Mouse (Mus musculus) stomach, embryonic 14.5 days (tissue): ENCODE data around the gene Btbd11. TPM values are rescaled to one million over a fixed set of nuclear protein-coding genes. Genes with fewer than 3 reads are reported as not detected.

Source experiments
- ATAC-seq: fragments of 200-750 bp; cut with Nextera tagmentation; 2 replicates; pipeline ENCODE4 v1.8.0; 2017; ENCODE audit warnings: low read depth, moderate TSS enrichment; ENCODE audit not compliant: insufficient number of reproducible peaks, insufficient read depth, low FRiP score
- H3K27ac ChIP-seq: fragments of 300-500 bp; sonication (generic); 2 replicates; pipeline ENCODE4 v1.5.1; 2014; ENCODE audit warnings: mild to moderate bottlenecking, low read length, moderate library complexity, mixed read lengths
- H3K27me3 ChIP-seq: fragments of 300-500 bp; sonication (generic); 2 replicates; pipeline ENCODE4 v1.6.1; 2014; ENCODE audit warnings: low read length, control low read depth, mixed read lengths; ENCODE audit not compliant: control insufficient read depth, insufficient read depth
- H3K36me3 ChIP-seq: fragments of 300-500 bp; sonication (generic); 2 replicates; pipeline ENCODE4 v1.6.1; 2014; ENCODE audit warnings: mild to moderate bottlenecking, control low read depth, low read length, moderate library complexity, mixed read lengths; ENCODE audit not compliant: control insufficient read depth, insufficient read depth
- H3K4me1 ChIP-seq: fragments of 300-500 bp; sonication (generic); 2 replicates; pipeline ENCODE4 v1.6.1; 2014; ENCODE audit warnings: low read length, control low read depth, mixed read lengths; ENCODE audit not compliant: control insufficient read depth, insufficient read depth
- H3K4me2 ChIP-seq: fragments of 300-500 bp; sonication (generic); replicated peaks from 2 replicates; pipeline ENCODE4 v1.6.1; 2014; ENCODE audit warnings: low read depth, low read length, control low read depth
- H3K4me3 ChIP-seq: fragments of 300-500 bp; sonication (generic); 2 replicates; pipeline ENCODE4 v1.5.1; 2014; ENCODE audit warnings: low read depth, low read length, control low read depth
- H3K9ac ChIP-seq: fragments of 300-500 bp; sonication (generic); replicated peaks from 2 replicates; pipeline ENCODE4 v1.6.1; 2014; ENCODE audit warnings: low read depth, mild to moderate bottlenecking, control low read depth, low read length, moderate library complexity, mixed read lengths
- H3K9me3 ChIP-seq: fragments of 300-500 bp; sonication (generic); 2 replicates; pipeline ENCODE4 v1.6.1; 2016; ENCODE audit warnings: low read depth, low read length, control low read depth; ENCODE audit not compliant: control insufficient read depth
- WGBS: fragments of 180-500 bp; shearing (Covaris S2); extraction: QIAGEN DNeasy Blood & Tissue Kit; methylation state at CpG from one replicate; pipeline ENCODE4 v1.1.7; 2014; 5-methylcytosine and 5-hydroxymethylcytosine counted together
- polyA plus RNA-seq: library from polyadenylated mRNA; unstranded; fragments of >200 nt; fragmentation: Nextera tagmentation; extraction: Ambion mirVana; gene quantifications from 2 replicates; pipeline ENCODE4 v1.2.1, GENCODE M21; 2014

Gene Btbd11
- polyA plus RNA-seq: 2.4 and 3.7 TPM in 2 replicates

DNA sequence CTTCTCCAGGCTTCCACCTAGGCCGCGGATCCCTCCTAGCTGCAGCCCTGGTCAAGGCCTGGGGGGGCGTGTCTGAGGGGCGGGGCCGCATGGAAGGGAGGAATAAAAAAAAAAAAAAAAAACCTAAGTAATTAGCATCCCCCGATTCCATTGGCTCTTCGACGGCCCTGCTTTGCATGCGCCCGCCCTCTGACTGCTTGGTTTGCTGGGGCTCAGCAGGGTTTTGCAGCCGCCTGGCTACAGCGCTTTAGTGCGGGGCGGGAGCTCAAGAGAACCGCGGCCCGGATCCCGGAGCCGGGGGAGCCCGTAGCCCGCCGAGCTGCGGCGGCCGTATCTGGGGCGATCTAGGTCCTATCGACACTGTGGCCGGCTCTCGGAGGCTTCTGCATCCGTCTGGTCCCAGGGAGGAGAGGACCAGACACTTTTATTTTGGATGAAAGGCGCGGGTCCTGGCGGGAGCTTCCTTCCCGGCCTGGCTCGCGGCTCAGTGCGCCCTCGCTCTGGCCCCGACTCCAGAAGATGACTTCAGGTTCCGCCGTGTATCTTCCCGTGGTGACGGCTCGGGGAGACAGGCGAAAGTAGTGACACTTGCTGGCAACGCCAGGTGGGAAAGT, at the start of gene Btbd11:
Gene Btbd11, plus strand, starts transcription at position 210 of the 614 bp plus-strand sequence.
- Histone ChIP-seq H3K4me1 (peaks cover 8% of the 10 kb centered on the region), H3K27me3 (0 out of 2 replicates have a peak, but pooled peaks cover 8% of the 10 kb centered on the region), H3K27ac (peak within 1 kb of the TSS; percentile 52; the same call in 1 of the 2 replicates), H3K4me3 (peak within 1 kb of the TSS; percentile 50), H3K9me3 (no peaks in the 10 kb centered on the region), H3K9ac (peak within 1 kb of the TSS; percentile 53), H3K4me2 (peak within 1 kb of the TSS; percentile 100), H3K36me3 (no peaks in the 10 kb centered on the region)
- WGBS: under 1% methylated on average over 46 of the region's 46 CpGs
- peak; percentile 94 for ATAC-seq

DNA sequence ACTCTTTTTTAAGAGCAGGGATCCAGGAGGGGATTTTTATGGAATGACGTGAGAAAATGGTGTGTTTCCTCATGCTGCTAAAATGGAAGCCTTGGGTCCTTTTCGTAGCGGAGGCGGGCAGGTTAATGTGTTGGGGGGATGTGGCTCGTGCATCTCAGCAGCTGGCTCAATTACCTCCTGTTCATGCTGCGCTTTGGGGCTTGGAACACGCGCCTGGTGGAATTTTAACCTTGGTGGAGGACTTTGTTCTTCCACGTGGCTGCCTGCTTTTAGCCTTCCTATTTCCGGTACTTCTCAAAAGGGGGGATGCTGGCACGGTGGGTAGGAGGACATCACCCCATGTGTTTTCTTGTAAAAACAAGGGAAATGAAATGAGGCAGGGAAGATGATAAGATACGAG, 47.9 kb upstream of the Btbd11 start:
- H3K27ac ChIP-seq: no peak overlapping the region
- H3K27me3 ChIP-seq: no peaks in the 10 kb centered on the region
- no peaks in the 10 kb centered on the region for H3K4me1 ChIP-seq
- H3K36me3 ChIP-seq: no peaks in the 10 kb centered on the region
- 0 out of 2 replicates have a peak, but pooled peaks cover 4% of the 10 kb centered on the region for H3K9me3 ChIP-seq
- H3K4me2 ChIP-seq: no peak overlapping the region
- no peak for ATAC-seq
- H3K9ac ChIP-seq: no peak overlapping the region
- H3K4me3 ChIP-seq: no peak overlapping the region
- WGBS: 74% methylated on average over 12 of the region's 12 CpGs

DNA sequence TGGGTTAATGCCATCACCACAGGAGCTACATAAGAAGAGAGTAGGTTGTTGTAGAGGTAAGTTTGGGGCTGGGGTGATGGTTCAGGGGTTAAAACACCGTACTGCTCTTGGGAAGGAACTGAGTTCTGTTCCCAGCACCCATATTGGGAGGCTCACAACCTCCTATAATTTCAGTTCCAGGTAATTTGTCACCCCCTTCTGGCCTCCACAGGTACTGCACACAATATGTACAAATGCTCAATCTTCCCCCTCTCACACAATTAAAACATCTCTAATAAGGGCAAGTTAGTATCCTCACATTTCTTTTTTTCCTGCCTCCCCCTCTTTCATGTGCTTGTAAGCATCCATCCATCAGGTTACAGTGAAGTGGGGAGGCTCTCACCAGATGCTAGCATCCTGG, 44.7 kb upstream of the Btbd11 start:
- H3K4me2 ChIP-seq: no peak overlapping the region
- WGBS: 83% methylated on average over 1 of the region's 1 CpGs
- H3K4me1 ChIP-seq: no peaks in the 10 kb centered on the region
- no peak overlapping the region for H3K9ac ChIP-seq
- H3K36me3 ChIP-seq: no peaks in the 10 kb centered on the region
- no peak overlapping the region for H3K4me3 ChIP-seq
- ATAC-seq: no peak
- no peaks in the 10 kb centered on the region for H3K27me3 ChIP-seq
- H3K27ac ChIP-seq: no peak overlapping the region
- 0 out of 2 replicates have a peak, but pooled peaks cover 4% of the 10 kb centered on the region for H3K9me3 ChIP-seq

DNA sequence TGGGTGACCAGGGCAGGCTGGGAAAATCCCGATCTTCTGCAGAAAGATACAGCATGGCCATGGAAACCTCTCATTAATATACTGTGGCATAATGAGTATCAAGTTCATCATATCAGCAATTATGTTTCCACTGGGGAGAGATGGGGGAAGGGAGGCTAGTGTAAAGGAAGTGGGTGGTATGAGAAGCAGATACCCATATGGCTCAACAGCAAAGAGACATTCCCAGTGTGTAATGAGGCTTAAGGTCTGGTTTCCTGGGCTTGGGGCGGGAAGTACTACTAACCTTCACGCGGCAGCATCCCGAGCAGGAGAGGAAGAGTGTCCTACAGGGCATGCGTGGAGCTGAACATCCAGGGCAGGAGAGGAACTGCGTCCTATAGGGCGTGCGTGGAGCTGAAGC, 39.4 kb upstream of the Btbd11 start:
- no peak overlapping the region for H3K4me2 ChIP-seq
- H3K36me3 ChIP-seq: no peaks in the 10 kb centered on the region
- no peak overlapping the region for H3K9ac ChIP-seq
- WGBS: 86% methylated on average over 9 of the region's 9 CpGs
- no peaks in the 10 kb centered on the region for H3K9me3 ChIP-seq
- no peaks in the 10 kb centered on the region for H3K4me1 ChIP-seq
- no peak overlapping the region for H3K4me3 ChIP-seq
- no peak for ATAC-seq
- no peak overlapping the region for H3K27ac ChIP-seq
- H3K27me3 ChIP-seq: no peaks in the 10 kb centered on the region

DNA sequence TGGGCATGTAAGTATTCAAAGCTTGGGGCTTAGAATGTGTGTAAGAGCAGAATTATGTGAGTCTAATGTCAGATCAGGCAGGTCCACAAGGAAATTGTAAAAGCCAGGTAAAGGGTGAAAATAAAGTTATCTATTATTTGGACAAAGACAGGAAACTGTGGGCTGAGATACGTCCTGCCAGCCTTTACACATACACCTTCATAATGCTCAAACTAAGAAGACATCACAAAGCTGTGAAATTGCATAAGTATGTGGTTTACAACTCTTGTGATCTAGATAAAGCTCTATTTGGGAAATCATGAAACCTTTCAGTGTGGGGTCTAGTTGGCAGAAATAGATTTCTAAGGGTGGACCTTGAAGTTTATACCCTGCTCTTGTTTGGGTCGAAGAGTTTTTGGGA, 34.1 kb upstream of the Btbd11 start:
- Histone ChIP-seq H3K9me3 (no peaks in the 10 kb centered on the region), H3K4me1 (no peaks in the 10 kb centered on the region), H3K36me3 (no peaks in the 10 kb centered on the region), H3K4me3 (no peak overlapping the region), H3K27me3 (no peaks in the 10 kb centered on the region), H3K4me2 (no peak overlapping the region), H3K9ac (no peak overlapping the region), H3K27ac (no peak overlapping the region)
- no peak for ATAC-seq
- 74% methylated on average over 2 of the region's 2 CpGs for WGBS

DNA sequence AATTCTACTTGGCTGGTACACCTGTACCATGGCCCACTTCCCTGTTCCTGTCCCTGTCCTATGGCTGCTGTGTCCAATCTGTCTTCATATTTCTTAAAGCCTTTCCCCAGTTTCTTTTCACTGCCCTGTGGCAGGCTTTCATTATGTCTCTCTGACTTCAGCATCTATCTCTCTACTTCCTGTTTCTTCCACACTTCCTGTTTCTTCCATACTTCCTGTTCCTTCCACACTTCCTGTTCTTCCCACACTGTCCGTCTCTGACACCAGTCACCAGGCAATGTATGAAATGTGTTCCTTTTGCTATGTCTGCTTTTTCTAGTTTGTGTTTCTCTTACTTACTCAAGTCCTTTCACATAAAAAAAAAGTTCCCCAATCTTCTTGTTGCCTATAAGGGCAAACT, 32.3 kb upstream of the Btbd11 start:
- Histone ChIP-seq H3K27ac (no peak overlapping the region), H3K36me3 (no peaks in the 10 kb centered on the region), H3K4me2 (no peak overlapping the region), H3K9me3 (no peaks in the 10 kb centered on the region), H3K4me3 (no peak overlapping the region), H3K27me3 (no peaks in the 10 kb centered on the region), H3K9ac (no peak overlapping the region), H3K4me1 (no peaks in the 10 kb centered on the region)
- ATAC-seq: no peak
- WGBS: 84% methylated on average over 1 of the region's 1 CpGs

DNA sequence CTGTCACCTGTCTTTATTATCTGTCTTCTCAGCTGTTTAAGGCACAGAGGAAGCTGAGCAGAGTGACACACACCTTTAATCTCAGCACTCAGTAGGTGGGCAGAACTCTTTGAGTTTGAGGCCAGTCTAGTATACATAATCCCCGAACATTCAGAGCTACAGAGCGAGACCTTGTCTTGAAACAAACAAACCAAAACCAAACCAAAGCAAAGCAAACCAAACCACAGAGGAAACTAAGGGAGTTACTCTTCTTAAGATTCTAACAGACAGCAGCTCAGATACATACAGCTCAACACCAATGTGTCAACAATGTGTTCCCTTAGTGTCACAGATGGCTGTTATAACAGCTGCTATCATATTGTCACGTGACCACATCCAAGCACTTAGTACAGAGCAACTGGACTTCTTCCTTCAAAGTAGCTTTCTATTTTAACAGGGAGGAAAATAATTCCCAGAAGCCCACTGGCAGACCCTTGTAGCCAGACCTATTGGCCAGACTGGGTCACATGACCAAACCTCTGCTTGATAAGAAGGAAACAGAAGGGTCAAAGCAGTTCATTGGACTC, 27.0 kb upstream of the Btbd11 start:
- no peaks in the 10 kb centered on the region for H3K27me3 ChIP-seq
- H3K9ac ChIP-seq: no peak overlapping the region
- no peak for ATAC-seq
- no peak overlapping the region for H3K4me3 ChIP-seq
- WGBS: 69% methylated on average over 3 of the region's 3 CpGs
- H3K4me2 ChIP-seq: no peak overlapping the region
- no peaks in the 10 kb centered on the region for H3K36me3 ChIP-seq
- no peaks in the 10 kb centered on the region for H3K4me1 ChIP-seq
- no peaks in the 10 kb centered on the region for H3K9me3 ChIP-seq
- no peak overlapping the region for H3K27ac ChIP-seq

DNA sequence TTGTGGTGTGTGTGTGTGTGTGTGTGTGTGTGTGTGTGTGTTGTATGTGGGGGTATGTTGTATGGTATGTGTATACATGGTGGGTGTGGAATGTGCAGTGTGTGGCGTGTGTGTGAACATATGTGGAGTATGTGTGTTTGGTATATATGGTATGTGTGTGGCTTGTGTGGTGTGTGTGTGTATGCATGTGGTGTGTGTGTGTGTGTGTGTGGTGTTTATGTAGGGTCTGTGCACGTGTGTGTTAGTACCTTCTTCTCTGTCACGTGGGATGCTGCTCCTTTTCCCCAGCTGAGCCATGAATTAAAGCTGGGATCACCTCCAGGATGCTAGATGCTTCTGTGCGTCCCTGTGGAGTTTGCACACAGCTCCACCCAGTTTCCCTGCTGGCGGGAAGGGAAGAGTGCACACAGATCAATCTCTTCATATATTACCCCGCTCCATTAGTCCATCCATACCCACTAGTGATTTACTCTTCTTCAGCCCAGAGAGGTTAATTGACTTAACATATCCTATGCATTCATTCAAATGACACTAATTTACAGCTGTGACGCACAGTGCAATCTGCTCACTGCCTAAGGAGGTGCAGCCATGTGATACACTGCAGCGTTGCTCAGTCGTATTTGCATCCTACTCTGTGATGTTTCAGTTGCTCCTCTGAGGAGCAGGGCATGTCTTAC, 23.7 kb upstream of the Btbd11 start:
- no peaks in the 10 kb centered on the region for H3K36me3 ChIP-seq
- ATAC-seq: no peak
- WGBS: 72% methylated on average over 9 of the region's 9 CpGs
- no peaks in the 10 kb centered on the region for H3K9me3 ChIP-seq
- no peaks in the 10 kb centered on the region for H3K27me3 ChIP-seq
- H3K4me2 ChIP-seq: no peak overlapping the region
- no peaks in the 10 kb centered on the region for H3K4me1 ChIP-seq
- no peak overlapping the region for H3K27ac ChIP-seq
- no peak overlapping the region for H3K9ac ChIP-seq
- H3K4me3 ChIP-seq: no peak overlapping the region
